Mouse (Mus musculus): ENCODE results near the gene Slc6a20a.

DNA sequence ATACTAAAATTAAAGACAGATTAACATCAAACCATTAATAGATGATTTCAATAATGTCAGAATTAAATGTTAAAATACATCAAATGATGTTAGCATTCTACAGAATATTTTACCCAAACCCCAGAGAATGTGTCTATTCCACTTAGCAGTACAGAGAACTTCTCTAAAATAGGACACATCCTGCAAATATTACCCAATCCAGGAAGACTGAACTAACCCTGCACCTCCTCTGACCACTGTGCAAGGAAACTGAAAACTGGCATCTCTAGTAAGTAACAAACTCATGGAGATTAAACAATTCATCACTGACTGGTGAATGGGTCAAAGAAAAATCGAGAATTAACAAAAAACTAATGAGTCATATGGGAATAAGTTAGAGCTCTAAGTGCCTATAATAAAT is 77.2 kb downstream of the Slc6a20a start:
- TF ChIP-seq POLR2A (IDR thresholded peaks at IDR 0.05; ENCODE audit: control insufficient read depth, extremely low read depth, insufficient read depth, low read length, poor library complexity), result no peak
- TF ChIP-seq CTCF (IDR thresholded peaks at IDR 0.05; ENCODE audit: borderline replicate concordance, control insufficient read depth, extremely low read depth, insufficient read depth, low read length, poor library complexity), result no peak

Data from thymus, adult 2 months (tissue).